Mouse (Mus musculus) thymus, postnatal 0 days (tissue): ENCODE measurements around the gene Cbfa2t3. TPM values are rescaled to one million over a fixed set of nuclear protein-coding genes. Genes with fewer than 3 reads are reported as not detected.
A peak's percentile ranks its signal among the peaks of the same experiment; 100 is the strongest.

Experiments used
- DNase-seq: peaks from one replicate; pipeline ENCODE4 v3.0.0-alpha.2; 2015; ENCODE audit warnings: low spot score
- polyA plus RNA-seq: library from polyadenylated mRNA; unstranded; fragments of >200 nt; fragmentation: Nextera tagmentation; extraction: Ambion mirVana; gene quantifications from 2 replicates; pipeline ENCODE4 v1.2.1, GENCODE M21; 2015

Cbfa2t3 gene
- polyA plus RNA-seq, 1 experiment from 2014 or later, result 16.7 TPM

- DNase-seq, result peak; percentile 80
Measured at GRCm38 (mm10) chr8:122666827-122667226, 32.1 kb downstream of the Cbfa2t3 start.

GRCm38 (mm10) chr8:122666338-122666764 lies 32.6 kb downstream of the Cbfa2t3 start:
- peak; percentile 36 for DNase-seq

GRCm38 (mm10) chr8:122665667-122666316 lies 33.1 kb downstream of the Cbfa2t3 start:
- DNase-seq, result no peak

- DNase-seq, result no peak
Measured at GRCm38 (mm10) chr8:122665221-122665620, 33.7 kb downstream of the Cbfa2t3 start.

GRCm38 (mm10) chr8:122663670-122664069 lies 35.2 kb downstream of the Cbfa2t3 start:
- no peak for DNase-seq

- DNase-seq, result no peak
Measured at GRCm38 (mm10) chr8:122663106-122663505, 35.8 kb downstream of the Cbfa2t3 start.

- DNase-seq, result no peak
Measured at GRCm38 (mm10) chr8:122661894-122662293, 37.0 kb downstream of the Cbfa2t3 start.

- no peak for DNase-seq
Measured at GRCm38 (mm10) chr8:122661138-122661537, 37.8 kb downstream of the Cbfa2t3 start.

GRCm38 (mm10) chr8:122660022-122660421 lies 38.9 kb downstream of the Cbfa2t3 start:
- DNase-seq, result no peak

GRCm38 (mm10) chr8:122658807-122659160 lies 40.1 kb downstream of the Cbfa2t3 start:
- no peak for DNase-seq

GRCm38 (mm10) chr8:122658149-122658806 lies 40.6 kb downstream of the Cbfa2t3 start:
- DNase-seq, result no peak

GRCm38 (mm10) chr8:122656056-122656999 lies 42.6 kb downstream of the Cbfa2t3 start:
- no peak for DNase-seq

GRCm38 (mm10) chr8:122654768-122655167 lies 44.1 kb downstream of the Cbfa2t3 start:
- DNase-seq, result no peak

- no peak for DNase-seq
Measured at GRCm38 (mm10) chr8:122652643-122653042, 46.3 kb downstream of the Cbfa2t3 start.

- DNase-seq, result no peak
Measured at GRCm38 (mm10) chr8:122651326-122651921, 47.5 kb downstream of the Cbfa2t3 start.

GRCm38 (mm10) chr8:122648192-122648970 lies 50.5 kb downstream of the Cbfa2t3 start:
- DNase-seq, result no peak

GRCm38 (mm10) chr8:122646337-122646736 lies 52.6 kb downstream of the Cbfa2t3 start:
- no peak for DNase-seq

- no peak for DNase-seq
Measured at GRCm38 (mm10) chr8:122644175-122644954, 54.5 kb downstream of the Cbfa2t3 start.

- DNase-seq, result no peak
Measured at GRCm38 (mm10) chr8:122642071-122642470, 56.8 kb downstream of the Cbfa2t3 start.

- no peak for DNase-seq
Measured at GRCm38 (mm10) chr8:122641406-122641805, 57.5 kb downstream of the Cbfa2t3 start.
